Mouse (Mus musculus) C2C12 (cell line): ENCODE data around the gene Ctsa.

Experiments used
- CTCF ChIP-seq: IDR thresholded peaks from one replicate; pipeline ENCODE4 v1.5.1; 2011; ENCODE audit not compliant: control insufficient read depth, insufficient read depth, insufficient read length
- FOSL1 ChIP-seq: IDR thresholded peaks from one replicate; pipeline ENCODE4 v1.8.0; 2011; ENCODE audit warnings: mild to moderate bottlenecking, low read length; ENCODE audit not compliant: poor library complexity, insufficient read depth, severe bottlenecking
- MYOD1 ChIP-seq: IDR thresholded peaks from one replicate; pipeline ENCODE4 v1.6.1; 2011; ENCODE audit warnings: low read depth; ENCODE audit not compliant: control insufficient read depth, insufficient read length
- MYOG ChIP-seq: IDR thresholded peaks from one replicate; pipeline ENCODE4 v1.6.1; 2011; ENCODE audit not compliant: control insufficient read depth, insufficient read length; ENCODE audit errors: extremely low read depth
- USF1 ChIP-seq: IDR thresholded peaks from one replicate; pipeline ENCODE4 v1.6.1; 2011; ENCODE audit warnings: low read depth, mild to moderate bottlenecking, control low read depth, moderate library complexity

DNA sequence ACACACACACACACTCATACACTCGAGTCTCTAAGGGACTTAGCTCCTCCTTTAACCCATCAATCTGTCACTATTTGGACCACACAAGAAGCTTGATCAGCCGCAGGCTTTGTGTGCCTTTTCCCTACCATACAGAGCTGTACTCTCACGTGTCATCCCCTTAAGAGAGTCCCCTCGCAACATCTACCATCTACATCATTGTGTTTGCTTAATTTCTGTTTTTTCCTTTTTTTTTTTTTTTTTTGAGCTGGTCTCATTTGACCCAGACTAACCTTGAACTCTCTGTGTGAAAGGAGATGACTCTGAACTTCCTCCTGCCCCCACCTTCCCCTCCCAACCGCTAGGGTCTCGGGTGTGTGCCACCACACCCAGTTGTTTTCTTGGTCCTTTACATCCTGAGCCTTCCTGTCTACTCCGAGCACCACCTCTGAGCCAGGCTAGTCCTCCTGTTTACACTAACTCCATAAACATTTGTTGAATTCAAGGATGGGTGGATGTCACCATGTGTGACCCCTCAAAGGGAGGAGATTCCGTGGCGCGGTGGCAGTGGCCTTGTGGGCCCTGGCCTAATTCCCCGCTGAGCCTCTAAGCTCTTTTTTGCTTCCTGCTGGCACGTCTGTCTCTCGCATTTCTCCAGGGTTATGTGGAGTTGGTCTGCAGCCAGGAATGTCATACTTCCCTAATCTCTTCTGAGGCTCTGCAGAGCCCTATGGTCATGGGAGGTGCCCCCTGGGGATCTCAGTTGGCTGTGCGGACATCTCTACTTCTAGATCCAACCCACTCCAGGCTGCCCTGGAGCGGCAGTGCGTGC lies 34.3 kb downstream of the Ctsa start:
- no peak for TF ChIP-seq CTCF
- TF ChIP-seq MYOG = no peak
- no peak for TF ChIP-seq FOSL1
- TF ChIP-seq USF1 = no peak
- TF ChIP-seq MYOD1 = no peak
